Mouse (Mus musculus) bone marrow macrophage, adult 2 months (primary cell): ENCODE results near the gene Tenm3.

ENCODE experiments used
- CTCF ChIP-seq: IDR thresholded peaks from 2 replicates; pipeline ENCODE4 v1.5.1; 2012; ENCODE audit warnings: low read depth, mild to moderate bottlenecking, low read length, moderate library complexity
- POLR2A ChIP-seq: IDR thresholded peaks from 2 replicates; pipeline ENCODE4 v1.6.1; 2012; ENCODE audit warnings: mild to moderate bottlenecking, low read depth, low read length, borderline replicate concordance

- TF ChIP-seq POLR2A (no peak), CTCF (no peak)
Observed at GRCm38 (mm10) chr8:48456328-48457124, 387.2 kb downstream of the Tenm3 start.
